Mouse (Mus musculus): ENCODE data around the gene Hist1h4n.
"Not testable (repeated sequence)": the region's sequence is repeated elsewhere in the genome, so short reads cannot be mapped to it uniquely, and the experiment has no call there.

- TF ChIP-seq CTCF (IDR thresholded peaks at IDR 0.05; ENCODE audit: low read depth, low read length); GATA1 (IDR thresholded peaks at IDR 0.05; ENCODE audit: borderline replicate concordance, low read length); TAL1 (conservative IDR thresholded peaks at IDR 0.05; ENCODE audit: low read depth, low read length); GATA2 (IDR thresholded peaks at IDR 0.05; ENCODE audit: borderline replicate concordance, low read depth, low read length): not testable (repeated sequence)
Observed at GRCm38 (mm10) chr13:21820082-21820890, 11.7 kb downstream of the Hist1h4n start.

All from G1E (cell line).